Mouse (Mus musculus) hindbrain, embryonic 11.5 days (tissue): ENCODE data around the gene Usp32. TPM values are rescaled to one million over a fixed set of nuclear protein-coding genes. Genes with fewer than 3 reads are reported as not detected.

Experiments used
- ATAC-seq: fragments of 200-750 bp; cut with Nextera tagmentation; 2 replicates; pipeline ENCODE4 v1.8.0; 2017; ENCODE audit warnings: mild to moderate bottlenecking, moderate TSS enrichment, moderate library complexity; ENCODE audit not compliant: low FRiP score
- DNase-seq: peaks from one replicate; pipeline ENCODE4 v3.0.0-alpha.2; 2015; ENCODE audit warnings: low spot score
- H3K27ac ChIP-seq: fragments of 300-500 bp; sonication (generic); 2 replicates; pipeline ENCODE4 v1.5.1; 2014; ENCODE audit warnings: mild to moderate bottlenecking, low read depth, low read length
- H3K27me3 ChIP-seq: fragments of 300-500 bp; sonication (generic); 2 replicates; pipeline ENCODE4 v1.6.1; 2014; ENCODE audit warnings: mild to moderate bottlenecking, low read length, moderate library complexity, mixed read lengths; ENCODE audit not compliant: control insufficient read depth, insufficient read depth
- H3K36me3 ChIP-seq: fragments of 300-500 bp; sonication (generic); 2 replicates; pipeline ENCODE4 v1.6.1; 2014; ENCODE audit warnings: mild to moderate bottlenecking, low read length, moderate library complexity, mixed read lengths; ENCODE audit not compliant: control insufficient read depth, insufficient read depth
- H3K4me1 ChIP-seq: fragments of 300-500 bp; sonication (generic); replicated peaks from 2 replicates; pipeline ENCODE4 v1.6.1; 2014; ENCODE audit warnings: low read length, mixed read lengths; ENCODE audit not compliant: control insufficient read depth, insufficient read depth
- H3K4me2 ChIP-seq: fragments of 300-500 bp; sonication (generic); replicated peaks from 2 replicates; pipeline ENCODE4 v1.6.1; 2014; ENCODE audit warnings: mild to moderate bottlenecking, low read depth, low read length
- H3K4me3 ChIP-seq: fragments of 300-500 bp; sonication (generic); 2 replicates; pipeline ENCODE4 v1.5.1; 2014; ENCODE audit warnings: low read depth, low read length
- H3K9ac ChIP-seq: fragments of 300-500 bp; sonication (generic); 2 replicates; pipeline ENCODE4 v1.6.1; 2014; ENCODE audit warnings: low read depth, low read length
- H3K9me3 ChIP-seq: fragments of 300-500 bp; sonication (generic); 2 replicates; pipeline ENCODE4 v1.6.1; 2016; ENCODE audit warnings: low read length; ENCODE audit not compliant: control insufficient read depth
- WGBS: fragments of 180-500 bp; shearing (Covaris S2); extraction: QIAGEN DNeasy Blood & Tissue Kit; methylation state at CpG from one replicate; pipeline ENCODE4 v1.1.7; 2014; 5-methylcytosine and 5-hydroxymethylcytosine counted together
- polyA plus RNA-seq: library from polyadenylated mRNA; unstranded; fragments of >200 nt; fragmentation: Nextera tagmentation; extraction: Ambion mirVana; gene quantifications from 2 replicates; pipeline ENCODE4 v1.2.1, GENCODE M21; 2014

The Usp32 gene
- 9.4 and 13.2 TPM in 2 replicates for polyA plus RNA-seq

GRCm38 (mm10) chr11:85139581-85140540, at the start of gene Usp32:
Usp32 (minus strand) TSS chr11:85140161.
- peak within 1 kb of the TSS; percentile 68 for H3K4me2 ChIP-seq
- no peaks in the 10 kb centered on the region for H3K4me1 ChIP-seq
- 1% methylated on average over 54 of the region's 94 CpGs for WGBS
- ATAC-seq, result peak; percentile 98
- H3K9me3 ChIP-seq, result no peaks in the 10 kb centered on the region
- peak within 1 kb of the TSS; percentile 91 for H3K4me3 ChIP-seq
- no peaks in the 10 kb centered on the region for H3K36me3 ChIP-seq
- peak; percentile 98 for DNase-seq
- peak within 1 kb of the TSS; percentile 88 for H3K27ac ChIP-seq
- H3K27me3 ChIP-seq, result no peaks in the 10 kb centered on the region
- peak within 1 kb of the TSS; percentile 83 for H3K9ac ChIP-seq

- Histone ChIP-seq H3K9ac (no peak overlapping the region), H3K4me1 (no peaks in the 10 kb centered on the region), H3K4me2 (no peak overlapping the region), H3K27ac (no peak overlapping the region), H3K36me3 (0 out of 2 replicates have a peak, but pooled peaks cover 5% of the 10 kb centered on the region), H3K27me3 (no peaks in the 10 kb centered on the region), H3K9me3 (no peaks in the 10 kb centered on the region), H3K4me3 (no peak overlapping the region)
- DNase-seq (no peak), ATAC-seq (no peak)
- 96% methylated on average over 4 of the region's 4 CpGs for WGBS
Measured at GRCm38 (mm10) chr11:85189110-85189509, 49.1 kb upstream of the Usp32 start.

- Histone ChIP-seq H3K36me3 (no peaks in the 10 kb centered on the region), H3K9ac (no peak overlapping the region), H3K9me3 (no peaks in the 10 kb centered on the region), H3K27me3 (no peaks in the 10 kb centered on the region), H3K4me3 (no peak overlapping the region), H3K27ac (no peak overlapping the region), H3K4me1 (0 out of 2 replicates have a peak, but pooled peaks cover 2% of the 10 kb centered on the region), H3K4me2 (no peak overlapping the region)
- 90% methylated on average over 6 of the region's 6 CpGs for WGBS
- ATAC-seq (no peak), DNase-seq (no peak)
Measured at GRCm38 (mm10) chr11:85184839-85185238, 44.9 kb upstream of the Usp32 start.

DNA sequence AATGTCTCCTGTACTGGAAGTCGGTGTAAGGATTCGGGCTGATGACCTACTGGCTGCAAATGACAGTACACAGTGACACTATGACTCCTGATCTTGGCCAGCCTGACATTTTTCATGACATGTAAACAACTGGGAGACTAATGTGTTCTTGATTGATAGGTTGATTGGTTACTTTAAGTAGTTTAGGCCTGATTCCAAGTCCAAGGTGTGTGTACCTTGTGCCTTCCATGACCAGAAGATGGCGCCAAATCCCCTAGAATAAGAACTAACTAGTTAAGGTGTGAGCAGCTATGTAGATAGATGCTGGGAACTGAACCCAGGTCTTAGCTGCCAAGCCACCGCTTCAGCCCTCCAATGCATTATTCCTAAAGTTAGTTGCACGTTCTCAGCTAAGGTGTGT, 44.1 kb upstream of the Usp32 start:
- no peak overlapping the region for H3K4me3 ChIP-seq
- ATAC-seq (no peak), DNase-seq (peak; percentile 63)
- no peak overlapping the region for H3K4me2 ChIP-seq
- 0 out of 2 replicates have a peak, but pooled peaks cover 2% of the 10 kb centered on the region for H3K4me1 ChIP-seq
- no peak overlapping the region for H3K27ac ChIP-seq
- no peaks in the 10 kb centered on the region for H3K27me3 ChIP-seq
- no peaks in the 10 kb centered on the region for H3K9me3 ChIP-seq
- no peaks in the 10 kb centered on the region for H3K36me3 ChIP-seq
- no peak overlapping the region for H3K9ac ChIP-seq
- WGBS, result 68% methylated on average over 5 of the region's 5 CpGs

GRCm38 (mm10) chr11:85183284-85183779, 43.4 kb upstream of the Usp32 start:
- Histone ChIP-seq H3K9ac (peak overlapping the region; percentile 8; the same call in 1 of the 2 replicates), H3K36me3 (no peaks in the 10 kb centered on the region), H3K27ac (no peak overlapping the region), H3K4me3 (peak overlapping the region; percentile 24), H3K4me1 (0 out of 2 replicates have a peak, but pooled peaks cover 2% of the 10 kb centered on the region), H3K27me3 (no peaks in the 10 kb centered on the region), H3K9me3 (no peaks in the 10 kb centered on the region), H3K4me2 (peak overlapping the region; percentile 45)
- WGBS, result 32% methylated on average over 13 of the region's 13 CpGs
- ATAC-seq (peak; percentile 17; the same call in 1 of the 2 replicates), DNase-seq (no peak)

DNA sequence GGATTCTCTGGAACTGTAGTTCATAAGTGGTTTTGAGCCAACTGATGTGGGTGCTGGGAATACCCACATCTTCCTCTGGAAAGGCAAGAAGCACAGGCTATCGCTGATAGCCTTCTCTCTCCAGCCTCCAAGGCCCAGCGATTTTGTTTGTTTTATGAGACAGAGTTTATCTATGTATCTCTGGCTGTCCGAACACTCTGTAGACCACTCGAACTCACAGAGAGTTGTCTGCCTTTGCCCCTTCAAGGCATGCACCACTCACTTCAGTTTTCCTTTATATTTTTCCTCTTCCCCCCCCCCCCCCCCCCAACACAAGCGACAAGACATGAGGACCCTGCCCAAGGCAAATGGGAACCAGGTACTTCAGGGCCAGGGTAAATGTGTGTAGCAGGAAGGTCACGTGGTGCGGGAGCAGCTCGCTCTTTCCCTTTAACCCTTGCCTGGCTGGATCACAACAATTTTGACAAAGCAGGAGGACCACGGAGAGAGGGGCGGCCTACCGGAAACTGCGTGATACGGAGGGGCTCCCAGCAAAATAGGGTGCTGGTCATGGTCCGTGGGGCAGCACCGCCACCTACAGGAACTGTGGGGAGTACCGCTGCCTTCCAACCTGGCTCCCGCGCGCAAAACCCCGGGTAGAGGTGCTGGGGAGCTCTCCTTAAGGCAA, 42.8 kb upstream of the Usp32 start:
- no peaks in the 10 kb centered on the region for H3K9me3 ChIP-seq
- DNase-seq (peak; percentile 90), ATAC-seq (peak; percentile 88)
- no peak overlapping the region for H3K27ac ChIP-seq
- no peaks in the 10 kb centered on the region for H3K36me3 ChIP-seq
- 0 out of 2 replicates have a peak, but pooled peaks cover 2% of the 10 kb centered on the region for H3K4me1 ChIP-seq
- H3K27me3 ChIP-seq, result no peaks in the 10 kb centered on the region
- peak overlapping the region; percentile 45 for H3K4me2 ChIP-seq
- WGBS, result 6% methylated on average over 20 of the region's 20 CpGs
- H3K9ac ChIP-seq, result peak overlapping the region; percentile 8; the same call in 1 of the 2 replicates
- H3K4me3 ChIP-seq, result peak overlapping the region; percentile 24

DNA sequence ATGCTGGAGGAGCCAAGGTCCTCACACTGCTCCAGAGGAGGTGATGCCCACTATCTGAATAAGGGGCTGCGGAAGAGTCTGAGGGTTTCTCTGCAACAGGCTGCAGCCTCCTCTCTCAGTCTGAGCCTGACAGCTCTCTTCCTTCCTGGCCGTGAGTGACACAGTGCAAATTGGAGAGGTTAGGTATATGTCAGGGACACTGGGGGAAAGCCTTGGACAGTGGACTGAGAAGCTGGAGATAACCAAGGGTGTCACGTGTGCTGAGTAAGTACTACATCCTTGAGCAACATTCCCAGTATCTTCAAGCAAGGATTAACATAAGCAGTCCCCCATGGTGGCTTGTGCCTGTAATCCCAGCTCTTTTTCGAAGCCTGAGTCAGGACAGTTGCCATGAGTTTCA, 38.5 kb upstream of the Usp32 start:
- no peak overlapping the region for H3K9ac ChIP-seq
- DNase-seq (no peak), ATAC-seq (no peak)
- WGBS, result 87% methylated on average over 4 of the region's 4 CpGs
- H3K36me3 ChIP-seq, result no peaks in the 10 kb centered on the region
- no peaks in the 10 kb centered on the region for H3K9me3 ChIP-seq
- H3K4me2 ChIP-seq, result no peak overlapping the region
- H3K4me1 ChIP-seq, result 0 out of 2 replicates have a peak, but pooled peaks cover 2% of the 10 kb centered on the region
- H3K27ac ChIP-seq, result no peak overlapping the region
- H3K4me3 ChIP-seq, result no peak overlapping the region
- H3K27me3 ChIP-seq, result no peaks in the 10 kb centered on the region

DNA sequence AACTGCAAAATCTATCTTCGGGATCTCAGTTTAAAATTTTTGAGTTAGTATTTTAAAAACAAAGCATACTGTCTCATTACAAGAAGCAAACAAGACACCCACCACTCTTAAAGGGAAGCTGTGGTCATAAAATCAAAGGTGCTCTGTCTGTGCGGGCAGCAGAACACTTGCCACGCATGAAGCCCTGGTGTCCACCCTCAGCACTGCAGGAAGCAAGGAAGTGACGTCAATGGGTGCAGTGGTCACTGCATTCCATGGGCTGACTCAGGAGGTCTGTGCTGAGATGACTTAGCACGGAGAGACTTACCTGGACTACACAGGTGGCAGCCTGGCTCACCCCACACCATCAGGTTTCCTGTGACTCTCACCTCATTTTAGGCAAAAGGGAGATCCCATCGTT, 37.8 kb upstream of the Usp32 start:
- no peaks in the 10 kb centered on the region for H3K4me1 ChIP-seq
- H3K4me3 ChIP-seq, result no peak overlapping the region
- no peak overlapping the region for H3K4me2 ChIP-seq
- ATAC-seq (no peak), DNase-seq (no peak)
- no peak overlapping the region for H3K9ac ChIP-seq
- 78% methylated on average over 6 of the region's 6 CpGs for WGBS
- H3K27me3 ChIP-seq, result no peaks in the 10 kb centered on the region
- no peaks in the 10 kb centered on the region for H3K9me3 ChIP-seq
- H3K36me3 ChIP-seq, result no peaks in the 10 kb centered on the region
- no peak overlapping the region for H3K27ac ChIP-seq
